Mouse (Mus musculus) T-helper 17 cell (primary cell): ENCODE data around the gene Med18.

ENCODE experiments used
- in situ Hi-C, 2 experiments: fragments of 300-600 bp; cut with MboI, MseI; formaldehyde crosslinking; loops; 1 replicate in 1 of 2; 2 replicates in 1 of 2; pipeline ENCODE4 v1.15.1; 2025; ENCODE audit warnings: high pct_unique_total_duplicates in 2 of 2

Med18 gene

DNA sequence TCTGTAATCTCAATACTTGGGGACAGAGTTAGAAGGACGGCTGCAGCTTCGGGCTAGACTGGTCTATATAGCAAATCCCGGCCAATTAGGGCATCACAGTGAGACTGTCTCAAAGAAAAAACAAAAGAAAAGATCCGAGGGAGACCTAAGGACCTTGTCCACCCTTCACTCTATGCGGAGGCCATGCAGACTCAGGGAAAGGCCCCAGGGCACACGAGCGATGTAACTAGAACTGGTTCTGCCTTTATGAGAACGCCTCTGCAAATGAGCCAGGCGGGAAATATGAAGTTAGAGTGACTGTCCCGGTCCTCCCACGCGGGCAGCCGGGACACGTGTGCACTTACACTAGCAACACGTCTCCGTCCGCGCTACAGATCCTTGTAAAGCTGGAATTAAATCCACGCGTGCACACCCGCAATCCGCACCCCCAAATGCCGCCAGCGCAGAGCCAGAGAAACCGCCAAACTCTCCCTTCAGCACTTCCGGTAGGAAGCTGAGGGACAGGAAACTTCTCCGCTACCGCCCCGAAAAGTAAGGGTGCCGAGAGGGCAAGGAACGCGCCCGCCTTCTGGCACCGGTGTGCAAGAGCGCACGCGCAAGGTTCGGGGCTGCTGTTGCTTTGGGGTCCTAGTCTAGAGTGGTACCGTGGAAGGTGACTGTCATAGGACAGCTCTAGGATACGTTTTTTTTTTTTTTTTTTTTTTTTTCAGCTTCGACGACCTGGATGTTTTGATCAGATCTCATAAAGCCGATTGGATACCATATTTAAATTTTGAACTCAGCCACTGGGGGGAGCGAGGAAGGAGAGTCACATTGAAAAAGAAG lies at the start of gene Med18:
Gene Med18 (minus strand): TSS at position 492 of the 825 bp plus-strand sequence.
- in situ Hi-C loops: loop anchor here in 1 of 2 experiments (5.0 kb wide), 1 partner anchor 49 kb away; the partner anchor contains the start of gene Sesn2

GRCm38 (mm10) chr4:132512080-132512479 lies 48.4 kb upstream of the Med18 start:
- in situ Hi-C loops: loop anchor here (5.0 to 25.0 kb wide), 4 partner anchors 50 to 1575 kb away; partner anchors contain the start of genes Matn1 (in 1 of the 2), Med18 (in 1 of the 2) and Phactr4 (in 1 of the 2)

DNA sequence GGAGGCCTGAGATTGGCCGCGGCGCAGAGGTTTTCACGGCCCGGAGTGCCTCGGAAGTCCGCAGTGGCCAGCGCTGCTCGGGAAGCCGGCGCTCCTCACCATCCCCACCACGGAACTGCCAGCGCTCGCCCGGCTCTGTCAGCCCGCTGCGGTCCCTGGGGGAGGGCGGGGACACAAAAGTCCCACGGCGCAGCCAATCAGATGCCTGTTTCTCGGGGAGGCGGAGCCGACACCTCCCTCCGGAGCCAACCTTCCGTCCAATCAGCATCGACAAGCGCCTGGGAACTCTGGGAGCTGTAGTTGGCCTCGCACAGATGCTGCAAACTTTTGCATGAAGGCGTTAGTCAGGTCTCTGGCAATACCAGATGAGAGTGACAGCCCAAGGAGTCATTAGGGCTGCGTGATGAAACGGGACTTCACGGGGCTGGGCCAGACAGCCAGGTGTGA lies 46.7 kb upstream of the Med18 start, which contains the start of gene Sesn2:
Gene Sesn2 (minus strand): TSS at position 150 of the 447 bp plus-strand sequence.
- in situ Hi-C loops: loop anchor here (5.0 to 25.0 kb wide), 4 partner anchors 48 to 1573 kb away; partner anchors contain the start of genes Matn1 (in 1 of the 2), Med18 (in 1 of the 2) and Phactr4 (in 1 of the 2)

DNA sequence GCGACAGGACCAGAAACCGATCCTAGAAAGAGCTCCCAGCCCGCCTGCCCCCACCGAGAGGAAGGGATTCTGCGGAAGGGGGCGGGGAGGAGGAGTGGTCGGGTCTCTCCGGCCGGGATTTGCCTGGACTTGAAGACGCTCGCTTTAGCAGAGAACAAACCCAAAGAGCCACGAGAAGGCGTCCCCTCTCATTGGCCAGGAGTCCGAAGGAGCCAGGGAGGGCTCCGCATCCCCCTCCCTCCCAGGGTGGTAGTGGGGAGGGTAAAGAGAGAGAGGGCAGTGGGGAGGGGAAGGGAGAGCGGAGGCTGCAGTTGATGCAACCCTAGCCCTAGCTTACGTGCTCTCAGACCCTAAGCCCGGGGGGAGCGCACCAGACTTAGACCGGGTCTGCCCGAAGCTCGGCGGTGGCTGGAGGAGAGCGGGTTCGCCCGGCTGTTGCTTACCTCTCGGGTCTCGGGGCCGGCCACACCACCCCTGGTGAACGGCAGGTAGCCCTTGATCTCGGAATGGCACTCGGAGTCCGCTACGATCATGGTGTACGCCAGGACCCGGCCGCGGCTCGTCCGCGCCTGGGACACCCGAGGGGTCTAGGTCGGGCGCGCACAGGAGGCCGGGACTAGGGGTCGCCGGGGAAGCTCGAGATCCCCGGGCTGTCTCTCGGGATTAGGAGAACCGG lies 46.0 kb upstream of the Med18 start:
- in situ Hi-C loops: loop anchor here (5.0 to 25.0 kb wide), 4 partner anchors 47 to 1572 kb away; partner anchors contain the start of genes Matn1 (in 1 of the 2), Med18 (in 1 of the 2) and Phactr4 (in 1 of the 2)

DNA sequence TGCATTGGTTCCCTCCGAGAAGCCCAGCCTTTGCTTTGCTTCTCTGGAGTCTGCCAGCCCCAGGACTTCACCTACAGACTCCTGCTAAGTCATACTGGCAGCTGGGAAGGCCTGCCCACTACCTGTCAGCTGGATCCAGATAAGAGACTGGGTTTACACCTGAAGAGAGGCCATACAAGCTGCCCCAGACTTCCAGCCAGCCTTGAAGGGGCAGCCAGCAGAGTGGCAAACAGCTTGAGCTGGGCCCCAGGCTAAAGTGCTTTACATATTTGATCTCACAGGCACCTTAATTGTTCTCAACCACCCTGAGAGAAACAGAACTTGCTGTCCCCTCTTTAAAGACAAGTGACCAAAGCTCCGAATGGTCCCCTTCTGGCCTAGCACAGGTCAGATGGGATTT lies 43.5 kb upstream of the Med18 start:
- in situ Hi-C loops: loop anchor here in 1 of 2 experiments (25.0 kb wide), 1 partner anchor 1570 kb away; the partner anchor contains the start of gene Matn1

- in situ Hi-C loops: loop anchor here in 1 of 2 experiments (25.0 kb wide), 1 partner anchor 1569 kb away; the partner anchor contains the start of gene Matn1
Measured at GRCm38 (mm10) chr4:132506250-132506649, 42.5 kb upstream of the Med18 start.

DNA sequence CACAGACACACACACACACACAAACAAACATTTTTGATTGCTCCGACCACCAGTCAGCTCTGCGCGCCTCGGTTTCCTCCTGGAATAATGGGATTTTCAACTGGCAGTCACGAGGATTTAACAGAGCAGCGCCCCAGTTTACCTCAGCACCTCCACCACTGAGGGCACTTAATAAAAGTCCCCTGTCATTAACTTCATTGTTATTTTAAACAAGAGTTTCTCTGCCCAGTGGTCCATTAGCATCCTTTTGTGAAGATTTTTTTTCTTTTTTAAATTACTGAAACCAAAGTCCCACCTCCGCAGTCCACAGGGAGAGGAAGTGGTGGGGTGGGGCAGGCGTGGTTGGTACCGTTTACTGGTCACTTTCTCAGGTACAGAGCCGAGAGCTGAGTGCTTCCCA lies 42.1 kb upstream of the Med18 start:
- in situ Hi-C loops: loop anchor here in 1 of 2 experiments (25.0 kb wide), 1 partner anchor 1568 kb away; the partner anchor contains the start of gene Matn1

DNA sequence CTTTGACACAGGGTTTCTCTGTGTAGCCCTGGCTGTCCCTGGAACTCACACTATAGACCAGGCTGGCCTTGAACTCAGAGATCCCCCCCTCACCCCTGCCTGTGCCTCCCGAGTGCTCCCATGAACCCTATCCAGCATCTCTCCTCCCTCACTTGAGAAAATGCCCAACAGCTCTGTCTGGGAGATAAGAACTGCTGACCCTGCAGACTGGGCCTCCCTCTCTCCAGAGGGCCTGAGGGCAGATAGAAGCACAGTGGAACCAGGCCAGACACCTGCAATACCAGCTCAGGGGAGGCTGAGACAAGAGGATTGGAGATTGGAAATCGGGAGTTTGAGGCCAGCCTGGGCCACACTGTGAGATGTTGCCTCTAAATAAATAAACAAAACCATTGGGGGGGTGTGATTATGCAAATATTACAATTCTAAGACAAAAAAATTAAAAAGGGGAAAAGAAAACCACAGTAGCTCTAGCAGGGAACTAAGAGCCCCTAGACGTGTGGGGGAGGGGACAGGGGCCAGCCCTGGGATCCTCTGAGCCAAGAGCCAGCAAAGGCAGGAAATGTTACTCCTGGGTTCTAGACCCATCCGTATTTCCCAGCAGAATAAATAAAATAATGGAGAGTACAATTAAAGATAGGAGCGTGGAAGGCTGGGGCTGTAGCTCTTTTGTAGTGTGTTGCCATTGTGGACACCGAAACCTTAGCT lies 41.5 kb upstream of the Med18 start:
- in situ Hi-C loops: loop anchor here in 1 of 2 experiments (25.0 kb wide), 1 partner anchor 1568 kb away; the partner anchor contains the start of gene Matn1

DNA sequence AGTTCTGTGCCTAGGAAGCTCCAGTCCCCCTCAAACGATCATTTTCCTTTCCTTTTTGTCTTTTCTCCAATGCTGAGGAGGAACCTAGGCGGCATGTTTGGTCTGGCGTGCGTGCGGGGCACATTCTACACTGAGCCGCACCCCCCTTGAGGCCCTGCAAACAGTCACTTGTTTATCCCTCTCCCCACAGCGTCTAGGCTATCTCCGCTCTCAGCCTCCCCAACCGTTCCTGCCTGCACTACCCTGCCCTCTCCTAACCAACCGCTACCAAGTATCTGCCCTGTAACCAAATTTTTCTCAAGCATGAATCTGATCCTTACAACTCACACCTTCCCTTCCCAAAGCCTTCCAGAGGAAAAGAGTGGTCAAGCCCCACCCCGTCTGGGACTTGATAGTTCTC lies 39.6 kb upstream of the Med18 start:
- in situ Hi-C loops: loop anchor here in 1 of 2 experiments (25.0 kb wide), 1 partner anchor 1566 kb away; the partner anchor contains the start of gene Matn1

DNA sequence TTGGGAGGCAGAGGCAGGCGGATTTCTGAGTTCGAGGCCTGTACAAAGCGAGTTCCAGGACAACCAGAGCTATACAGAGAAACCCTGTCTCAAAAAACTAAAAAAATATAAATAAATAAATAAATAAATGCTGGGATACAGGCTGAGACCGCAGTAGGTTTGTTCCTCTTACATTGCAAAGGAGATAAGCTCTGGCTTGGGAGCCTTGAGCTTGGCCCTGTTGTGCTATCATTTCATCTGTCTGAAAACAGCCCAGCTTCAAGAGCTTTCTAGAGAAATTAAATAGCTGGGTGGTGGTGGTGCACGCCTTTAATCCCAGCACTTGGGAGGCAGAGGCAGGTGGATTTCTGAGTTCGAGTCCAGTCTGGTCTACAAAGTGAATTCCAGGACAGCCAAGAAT lies 37.9 kb upstream of the Med18 start:
- in situ Hi-C loops: loop anchor here in 1 of 2 experiments (25.0 kb wide), 1 partner anchor 1564 kb away; the partner anchor contains the start of gene Matn1

- in situ Hi-C loops: no loop called here
Measured at GRCm38 (mm10) chr4:132494271-132494918, 30.7 kb upstream of the Med18 start.

DNA sequence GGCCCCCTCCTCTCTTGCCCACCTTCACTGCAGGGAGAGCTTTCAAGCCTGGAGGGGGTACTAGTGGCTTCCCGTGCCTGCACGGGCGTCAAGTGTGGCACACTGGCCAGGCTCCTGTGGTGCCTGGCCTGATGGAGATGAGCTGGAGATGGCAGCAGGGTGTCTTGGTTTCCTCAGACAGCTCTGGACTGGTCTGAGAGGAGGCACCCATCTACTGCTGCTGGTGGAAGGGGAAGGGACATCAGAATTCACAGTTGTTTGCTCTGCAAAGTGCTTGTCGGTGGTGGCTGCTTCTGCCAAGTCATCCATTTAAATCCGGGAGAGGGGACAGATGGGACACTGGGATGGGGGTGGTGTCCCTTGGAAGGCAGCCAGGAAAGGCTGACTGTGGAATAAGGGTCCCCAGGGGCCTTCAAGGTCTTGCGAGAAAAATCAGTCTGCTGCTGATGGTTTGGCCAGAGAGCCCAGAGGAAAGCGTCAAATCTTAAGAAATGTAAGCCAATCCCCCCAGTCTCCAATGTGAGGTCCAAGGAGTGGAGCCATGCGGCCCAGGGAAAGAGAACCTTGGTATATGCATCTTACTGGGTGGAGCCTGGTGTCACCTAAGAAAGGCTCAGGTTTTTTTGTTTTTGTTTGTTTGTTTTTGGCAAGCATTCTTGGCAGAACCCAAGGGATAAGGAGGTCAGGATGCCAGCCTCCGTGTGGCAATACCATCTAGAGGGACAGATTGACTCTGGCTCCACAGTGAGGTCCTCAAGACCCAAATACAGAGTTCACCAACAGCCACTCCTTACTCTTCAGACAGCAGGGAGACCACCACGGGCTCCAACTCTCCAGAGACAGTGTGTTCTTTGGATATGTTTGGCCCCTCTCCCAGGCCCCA lies 28.7 kb upstream of the Med18 start:
- in situ Hi-C loops: no loop called here

DNA sequence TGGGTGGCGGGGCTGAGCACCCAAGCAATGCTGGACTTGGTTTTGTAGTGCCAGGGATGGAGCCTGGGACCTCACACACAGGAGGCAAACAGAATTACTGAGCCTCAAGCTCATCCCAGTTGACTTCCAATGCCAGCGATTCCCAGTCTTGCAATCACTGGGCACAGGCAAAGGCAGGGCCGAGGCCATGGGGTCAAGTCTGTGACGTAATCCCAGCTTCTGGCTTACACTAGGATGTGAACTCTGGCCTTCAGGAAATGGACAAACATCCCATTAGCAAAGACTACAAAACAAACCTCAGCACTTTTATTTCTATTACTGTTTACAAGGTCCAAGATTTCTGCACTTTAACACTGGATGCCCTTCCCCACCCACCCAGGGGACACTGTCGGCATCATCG lies 28.0 kb upstream of the Med18 start:
- in situ Hi-C loops: no loop called here

- in situ Hi-C loops: no loop called here
Measured at GRCm38 (mm10) chr4:132491057-132491456, 27.3 kb upstream of the Med18 start.

- in situ Hi-C loops: no loop called here
Measured at GRCm38 (mm10) chr4:132490273-132491010, 26.7 kb upstream of the Med18 start.

GRCm38 (mm10) chr4:132488976-132489375 lies 25.3 kb upstream of the Med18 start:
- in situ Hi-C loops: no loop called here

DNA sequence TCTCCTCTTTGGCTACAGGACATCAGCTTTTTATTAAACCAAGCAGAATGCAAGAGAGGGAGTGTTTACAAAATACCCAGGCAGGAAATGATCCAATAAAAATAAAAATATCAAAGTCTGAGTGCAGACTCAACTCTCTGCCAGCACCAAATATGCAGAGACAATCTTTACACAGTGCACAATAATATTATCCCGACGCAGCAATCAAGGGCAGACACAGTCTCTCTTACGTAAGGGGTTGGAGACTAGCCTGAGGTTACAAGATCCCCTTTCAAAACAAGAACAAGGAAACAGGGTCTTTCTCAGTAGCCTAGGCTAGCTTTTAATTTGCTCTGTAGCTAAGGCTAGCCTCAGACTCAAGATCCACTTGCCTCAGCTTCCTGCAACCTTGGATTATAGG lies 24.8 kb upstream of the Med18 start:
- in situ Hi-C loops: no loop called here

DNA sequence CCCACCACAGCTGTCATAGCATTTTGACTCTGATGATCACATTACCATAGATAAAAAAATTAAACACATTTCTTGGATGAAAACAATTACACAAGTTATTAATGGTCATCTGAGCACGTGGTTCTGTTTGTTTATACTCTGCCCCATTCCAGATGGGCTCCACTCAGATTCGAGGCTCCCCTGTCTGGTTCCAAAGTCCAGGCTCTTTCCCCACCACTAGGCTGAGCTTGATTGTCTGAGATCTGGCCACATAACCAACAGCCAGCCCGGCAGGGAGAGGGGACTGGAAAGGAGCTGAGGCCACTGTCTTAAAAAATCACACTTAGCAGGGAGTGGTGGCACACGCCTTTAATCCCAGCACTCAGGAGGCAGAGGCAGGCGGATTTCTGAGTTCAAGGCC lies 21.1 kb upstream of the Med18 start:
- in situ Hi-C loops: no loop called here

GRCm38 (mm10) chr4:132484231-132484630 lies 20.5 kb upstream of the Med18 start:
- in situ Hi-C loops: no loop called here
